Mouse (Mus musculus): ENCODE results near the gene Dlx1. TPM values are rescaled to one million over a fixed set of nuclear protein-coding genes. Genes with fewer than 3 reads are reported as not detected.

The Dlx1 gene
- total RNA-seq, 4 experiments from 2014 or later: 14.0 to 16.3 (median 15.2) TPM

- no peak for DNase-seq (ENCODE audit: low spot score in 2 of 2)
Measured at GRCm38 (mm10) chr2:71545882-71546639, 18.1 kb downstream of the Dlx1 start.

GRCm38 (mm10) chr2:71546640-71547071, 18.7 kb downstream of the Dlx1 start, which contains the start of gene Dlx2:
Gene Dlx2, minus strand, starts transcription at chr2:71546754.
- no peak for DNase-seq (ENCODE audit: low spot score in 2 of 2)

- no peak for DNase-seq (ENCODE audit: low spot score in 2 of 2)
Measured at GRCm38 (mm10) chr2:71547829-71548228, 19.9 kb downstream of the Dlx1 start.

- no peak for DNase-seq (ENCODE audit: low spot score in 2 of 2)
Measured at GRCm38 (mm10) chr2:71550330-71550729, 22.4 kb downstream of the Dlx1 start.

- DNase-seq (ENCODE audit: low spot score in 2 of 2): no peak
Measured at GRCm38 (mm10) chr2:71551704-71552103, 23.8 kb downstream of the Dlx1 start.

- DNase-seq (ENCODE audit: low spot score in 2 of 2): no peak
Measured at GRCm38 (mm10) chr2:71556071-71556470, 28.2 kb downstream of the Dlx1 start.

GRCm38 (mm10) chr2:71566466-71566865, 38.6 kb downstream of the Dlx1 start:
- DNase-seq (ENCODE audit: low spot score in 2 of 2): no peak

- DNase-seq (ENCODE audit: low spot score in 2 of 2): no peak
Measured at GRCm38 (mm10) chr2:71573736-71574135, 45.8 kb downstream of the Dlx1 start.

GRCm38 (mm10) chr2:71577059-71577458, 49.1 kb downstream of the Dlx1 start:
- DNase-seq (ENCODE audit: low spot score in 2 of 2): no peak

GRCm38 (mm10) chr2:71580632-71581466, 52.9 kb downstream of the Dlx1 start:
- DNase-seq (ENCODE audit: low spot score in 2 of 2): peak in 1 of 2 experiments; percentile 26

- no peak for DNase-seq (ENCODE audit: low spot score in 2 of 2)
Measured at GRCm38 (mm10) chr2:71581488-71581887, 53.6 kb downstream of the Dlx1 start.

Other genes with a start within 250 kb of the Dlx1 start
- gene Slc25a12, start 160.4 kb upstream of the Dlx1 start, total RNA-seq (2022): 100 to 1,000 TPM; 162 to 175 (median 163) TPM
- 10 to 100 TPM; 16.8 to 20.9 (median 18.7) TPM for gene Hat1, start 139.2 kb upstream of the Dlx1 start, total RNA-seq (2022)
- 10 to 100 TPM; 22.5 to 29.5 (median 26.1) TPM for gene Metap1d, start 74.8 kb upstream of the Dlx1 start, total RNA-seq (2022)
- 1 to 10 TPM; 3.6 to 4.9 (median 4.7) TPM for gene Dlx2, start 18.6 kb downstream of the Dlx1 start, total RNA-seq (2022)
- 10 to 100 TPM; 24.9 to 37.5 (median 30.5) TPM for gene Itga6, start 217.5 kb downstream of the Dlx1 start, total RNA-seq (2022)